Mouse (Mus musculus) lung, adult 2 months (tissue): ENCODE measurements at regions not wholly inside any gene's neighbourhood (a gene's known extent, or its start where the extent isn't known, plus 50 kb on each side); places are given as distances from the start of the nearest gene placed in this dataset.

Experiments used
- CTCF ChIP-seq: fragments of 200-500 bp; IDR thresholded peaks from 2 replicates; pipeline ENCODE4 v1.5.1; 2011; ENCODE audit warnings: mild to moderate bottlenecking, low read length, control low read depth; ENCODE audit not compliant: insufficient read depth
- POLR2A ChIP-seq: fragments of 200-500 bp; IDR thresholded peaks from 2 replicates; pipeline ENCODE4 v1.6.1; 2011; ENCODE audit warnings: low read depth, mild to moderate bottlenecking, control low read depth, low read length, borderline replicate concordance; ENCODE audit errors: extremely low read depth

DNA sequence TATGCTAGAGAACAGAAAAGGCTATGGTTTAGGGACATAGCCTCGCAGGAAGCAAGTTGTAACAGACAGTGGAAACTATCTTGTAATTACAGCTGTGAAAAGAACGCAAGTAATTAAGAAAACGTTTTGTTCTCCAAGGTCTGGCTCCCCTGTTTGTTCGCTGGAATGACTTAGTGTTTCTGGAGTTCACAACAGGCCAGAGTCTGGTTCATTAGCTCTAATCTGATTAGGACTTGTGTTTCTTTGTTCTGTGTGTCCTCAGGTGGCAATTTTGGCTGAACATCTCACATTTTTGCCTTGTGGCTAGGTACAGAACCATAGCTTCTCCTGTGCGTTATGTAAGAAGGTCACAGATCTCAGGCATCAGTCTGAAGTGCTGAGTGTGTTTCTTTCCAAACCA, 141.7 kb upstream of the Sgk1 start:
- TF ChIP-seq CTCF (no peak), POLR2A (no peak)
